Mouse (Mus musculus): ENCODE results near the gene Tll2.

Gene Tll2

DNA sequence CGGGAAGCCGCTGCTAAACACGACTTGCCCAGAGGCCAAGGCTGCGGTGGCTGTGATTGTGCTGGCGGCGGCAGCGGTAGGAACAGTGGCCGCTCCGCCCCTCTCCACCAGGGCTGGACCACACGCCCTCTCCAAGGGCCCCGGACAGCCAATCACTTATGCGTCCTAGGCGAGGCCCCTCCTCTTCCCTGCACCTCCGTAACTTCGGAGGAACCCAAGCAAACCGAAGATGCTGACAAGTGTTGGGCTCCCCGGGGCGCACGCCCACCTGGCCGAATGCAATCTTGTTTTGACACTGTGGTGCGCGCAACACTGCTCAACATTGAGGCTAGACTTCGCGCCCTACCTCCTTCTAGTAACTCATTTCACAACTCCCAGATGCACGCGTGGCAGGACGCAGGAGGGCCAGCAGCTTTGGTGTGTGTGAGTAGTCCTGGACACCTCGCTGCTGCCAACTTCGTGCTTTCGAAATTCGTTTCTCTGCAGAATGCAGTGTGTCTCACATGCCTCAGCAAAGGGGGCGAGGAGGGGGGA is at the start of gene Tll2:
Gene Tll2 (minus strand): TSS at position 25 of the 534 bp plus-strand sequence.
- DNase-seq (ENCODE audit: low spot score in 2 of 2), result peak in 1 of 2 experiments; percentile 33

DNA sequence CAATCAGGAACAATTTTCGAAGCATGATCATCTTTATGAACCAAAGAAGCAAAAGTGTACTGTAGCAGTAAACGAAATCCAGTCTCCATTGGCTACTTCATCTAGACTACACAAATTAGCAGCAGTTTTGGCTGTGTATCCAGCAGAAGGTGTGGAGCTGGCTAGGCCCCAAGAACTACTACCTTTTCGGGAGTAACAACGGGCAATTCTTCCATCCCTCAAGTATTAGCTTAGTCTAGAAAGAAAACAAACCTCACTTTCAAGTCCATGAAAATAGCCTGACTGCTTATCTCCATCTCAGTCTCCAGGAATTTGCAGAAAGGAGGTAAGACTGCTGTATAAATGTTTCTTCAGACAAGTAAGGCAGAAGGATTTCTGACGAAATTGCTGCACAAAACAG is 47.9 kb upstream of the Tll2 start:
- no peak for DNase-seq (ENCODE audit: low spot score in 2 of 2)

DNA sequence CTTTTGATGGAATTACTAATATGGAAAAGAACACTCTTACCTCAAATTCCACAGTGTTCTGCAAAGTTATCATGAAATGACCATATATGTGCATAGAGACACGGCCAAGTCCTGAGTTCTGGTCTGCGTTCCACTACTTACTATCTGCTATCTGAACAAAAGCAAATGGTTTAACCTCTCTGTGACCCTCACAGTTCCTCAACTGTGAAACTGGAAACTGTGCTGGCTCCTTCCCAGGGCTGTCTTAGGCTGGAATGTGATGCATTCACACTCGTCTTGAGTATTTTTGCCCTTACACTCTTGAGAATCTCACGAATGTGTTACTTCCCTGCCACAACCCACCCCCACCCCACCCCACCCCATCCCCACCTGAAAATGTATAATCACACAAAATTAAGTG is 42.3 kb upstream of the Tll2 start:
- DNase-seq (ENCODE audit: low spot score in 2 of 2), result no peak

DNA sequence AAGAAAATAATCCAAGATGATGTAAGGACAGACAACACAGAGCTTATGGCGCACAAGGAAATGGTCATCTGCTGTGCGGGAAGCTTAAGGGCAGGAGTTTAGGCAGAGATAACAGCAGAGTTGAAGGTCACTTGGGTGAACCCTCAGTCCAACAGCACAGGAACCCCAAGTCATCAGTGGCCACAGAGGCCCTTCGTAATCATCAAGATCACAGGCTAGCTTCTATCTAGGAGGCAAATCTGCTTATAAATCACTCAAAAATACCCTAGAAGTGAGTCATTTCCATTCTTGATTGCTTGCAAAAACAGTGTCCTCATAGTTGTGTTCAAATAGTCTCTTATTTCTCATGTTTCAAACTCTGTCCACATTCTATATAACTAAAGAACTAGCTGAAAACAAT is 41.6 kb upstream of the Tll2 start:
- no peak for DNase-seq (ENCODE audit: low spot score in 2 of 2)

DNA sequence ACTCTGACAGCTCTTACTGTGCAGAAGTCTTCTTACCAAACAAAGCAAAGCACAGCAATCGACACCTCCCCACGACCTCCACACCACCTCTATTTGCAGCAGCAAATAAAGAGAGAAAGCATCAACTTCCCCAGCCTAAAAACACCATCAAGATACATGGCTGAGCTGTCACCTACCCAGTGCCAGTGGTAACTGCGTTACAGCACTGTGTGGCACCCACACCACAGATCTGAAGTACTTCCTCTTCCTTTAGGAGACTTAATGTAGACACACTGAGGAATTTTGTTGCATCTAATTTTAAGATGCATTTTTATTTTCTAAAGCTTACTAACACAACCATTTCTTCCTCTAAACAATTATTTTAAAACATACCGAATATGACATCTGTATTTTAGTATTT is 39.6 kb upstream of the Tll2 start:
- DNase-seq (ENCODE audit: low spot score in 2 of 2), result no peak

DNA sequence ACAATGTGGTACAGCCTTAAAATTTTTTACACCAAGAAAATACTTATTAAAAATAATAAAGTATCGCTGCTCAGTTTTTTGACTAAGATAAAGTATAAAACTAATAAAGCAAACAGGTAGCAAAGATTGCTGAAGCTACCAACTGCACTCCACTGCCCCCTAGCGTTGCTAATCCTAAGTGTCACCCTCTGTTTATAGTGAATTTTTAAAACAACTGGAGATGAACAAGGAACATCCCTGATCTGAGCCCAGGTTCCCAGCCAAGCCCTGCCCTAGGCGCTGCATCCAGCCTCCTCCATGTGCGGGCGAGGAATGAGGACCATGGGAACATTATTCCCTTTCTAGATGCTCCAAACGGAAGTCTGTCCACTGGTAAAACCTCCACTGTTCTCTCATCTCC is 37.9 kb upstream of the Tll2 start:
- no peak for DNase-seq (ENCODE audit: low spot score in 2 of 2)

DNA sequence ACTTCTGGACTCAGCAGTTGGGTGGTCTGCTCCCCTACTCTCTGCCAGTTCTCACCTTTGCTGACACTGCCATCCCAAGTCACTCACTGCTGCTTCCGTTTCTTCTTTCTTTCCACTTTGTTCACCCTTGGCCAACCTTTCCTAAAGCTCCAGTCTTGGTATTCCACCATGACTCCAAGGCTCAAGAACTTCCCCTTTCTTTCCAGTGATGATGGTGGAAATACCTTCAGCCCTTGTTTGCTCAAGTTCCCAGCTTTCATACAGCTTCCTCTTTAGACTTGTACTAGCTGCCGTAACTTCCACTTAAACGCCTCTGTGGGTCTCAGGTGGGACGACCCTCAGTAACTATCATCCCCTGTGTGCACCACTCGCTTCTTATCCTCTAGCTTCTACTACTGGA is 35.4 kb upstream of the Tll2 start:
- no peak for DNase-seq (ENCODE audit: low spot score in 2 of 2)

DNA sequence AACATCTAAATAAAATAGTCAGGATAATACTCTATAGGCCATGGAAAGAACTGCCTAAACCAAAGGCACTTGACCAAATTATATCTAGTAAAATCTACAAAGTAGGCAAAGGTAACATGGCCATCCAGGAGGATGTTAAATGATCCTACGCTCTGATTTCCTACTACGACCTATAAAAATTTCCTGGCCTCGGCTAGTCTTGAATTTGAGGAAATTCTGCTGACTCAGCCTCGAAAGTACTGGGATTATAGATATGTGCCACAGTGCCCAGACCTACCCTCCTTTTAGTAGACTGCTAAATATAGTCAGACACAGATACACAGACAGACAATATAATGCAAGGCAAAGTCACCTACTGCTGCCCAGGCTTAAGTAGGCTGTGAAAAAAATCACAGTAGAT is 27.1 kb upstream of the Tll2 start:
- no peak for DNase-seq (ENCODE audit: low spot score in 2 of 2)

DNA sequence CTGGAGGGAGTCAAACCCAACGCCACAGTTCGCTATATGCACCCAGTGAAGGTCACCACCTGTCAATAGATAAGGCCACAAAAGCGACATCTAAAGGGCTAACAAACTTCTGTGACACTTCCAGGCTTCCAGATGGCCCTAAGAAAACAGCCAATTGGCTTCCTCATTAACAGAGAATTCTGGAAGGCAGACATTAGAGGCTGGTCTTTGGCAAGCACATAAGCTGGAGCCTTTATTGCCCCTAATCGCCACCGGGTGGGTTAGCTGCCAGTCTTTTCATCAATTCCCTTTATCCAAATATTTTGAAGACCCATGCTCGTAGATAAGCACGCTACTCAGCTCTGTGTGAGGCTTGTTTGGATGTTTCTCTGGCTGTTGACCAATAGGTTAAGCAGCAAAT is 1.7 kb upstream of the Tll2 start:
- DNase-seq (ENCODE audit: low spot score in 2 of 2), result no peak

DNA sequence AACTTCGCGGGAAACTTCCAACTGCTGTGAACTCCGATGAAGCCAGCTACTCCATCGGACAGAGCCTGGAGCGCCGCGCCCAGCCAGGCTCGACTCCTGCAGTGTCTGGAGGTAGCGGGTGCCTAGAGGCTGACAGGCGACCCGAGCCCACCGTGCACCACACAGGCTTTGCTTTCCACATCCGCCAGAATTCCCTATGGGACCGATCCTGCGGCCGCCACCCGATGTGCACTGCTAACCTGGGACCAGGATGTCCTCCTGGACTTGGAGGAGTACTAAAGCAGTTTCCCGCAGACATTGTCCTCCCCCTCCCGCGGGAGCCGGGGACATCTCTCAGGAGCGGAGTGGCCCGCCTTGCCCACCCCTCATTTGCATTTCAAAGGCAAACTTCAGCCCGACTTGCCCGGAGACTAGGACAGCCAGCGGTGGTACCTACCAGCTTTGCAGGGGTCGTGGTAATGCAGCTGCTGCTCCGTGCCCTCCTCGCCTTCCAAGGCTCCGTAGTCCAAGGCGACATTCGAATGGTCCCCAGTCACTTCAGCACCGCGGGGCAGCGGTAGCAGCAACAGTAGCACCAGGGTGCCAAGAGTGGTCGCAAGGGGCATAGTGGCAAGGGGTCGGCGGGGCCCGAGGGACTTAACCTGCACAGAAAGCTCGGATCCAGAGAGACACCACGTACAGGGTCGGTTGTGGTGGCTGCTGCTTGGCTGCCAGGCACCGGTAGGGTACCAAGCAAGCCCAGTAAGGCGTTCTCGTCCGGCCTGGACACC is 409 bp downstream of the Tll2 start:
- DNase-seq (ENCODE audit: low spot score in 2 of 2), result no peak

DNA sequence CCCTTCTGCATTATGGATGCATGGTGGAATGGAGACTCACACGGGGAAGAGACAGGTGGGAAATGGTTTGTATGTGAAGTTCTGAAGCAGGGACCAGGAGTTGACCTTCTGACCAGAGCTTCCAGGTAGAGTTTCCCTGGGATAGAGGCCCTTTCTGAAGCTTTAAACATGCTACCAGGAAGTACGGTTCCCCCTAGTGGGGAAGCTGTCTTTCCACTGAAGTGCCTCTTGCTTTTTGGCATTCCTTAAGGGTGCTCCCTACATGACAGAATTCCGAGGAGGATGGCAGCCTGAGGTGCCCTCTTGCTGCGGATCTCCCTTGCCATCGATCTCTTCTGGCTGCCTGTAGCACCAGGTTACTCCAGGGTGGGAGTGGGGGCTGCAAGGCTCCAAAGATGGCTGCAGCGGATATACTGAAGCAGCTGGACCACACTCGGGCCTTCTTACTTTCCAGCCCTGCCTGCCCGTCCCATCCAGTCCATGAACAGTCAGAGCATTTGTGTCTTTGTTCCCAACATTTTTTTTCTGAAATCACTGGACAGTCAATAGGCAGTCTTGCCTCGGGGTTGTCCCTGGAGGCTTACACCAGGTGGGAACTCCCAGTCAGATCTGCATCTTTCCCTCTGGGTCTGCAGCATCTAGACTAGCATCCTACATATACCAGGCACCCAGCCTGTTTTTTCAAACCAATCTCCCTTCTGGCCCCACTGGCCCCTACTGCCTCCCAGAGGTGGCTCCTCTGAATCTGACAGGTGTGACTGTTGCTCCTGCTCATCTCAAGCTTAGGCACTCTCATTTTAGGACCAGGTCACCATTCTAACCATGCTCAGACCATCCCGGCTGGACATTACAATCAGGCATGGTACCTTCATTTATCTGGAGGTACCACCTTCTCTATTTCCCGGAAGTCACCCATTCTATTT is 2.2 kb downstream of the Tll2 start:
- DNase-seq (ENCODE audit: low spot score in 2 of 2), result no peak

DNA sequence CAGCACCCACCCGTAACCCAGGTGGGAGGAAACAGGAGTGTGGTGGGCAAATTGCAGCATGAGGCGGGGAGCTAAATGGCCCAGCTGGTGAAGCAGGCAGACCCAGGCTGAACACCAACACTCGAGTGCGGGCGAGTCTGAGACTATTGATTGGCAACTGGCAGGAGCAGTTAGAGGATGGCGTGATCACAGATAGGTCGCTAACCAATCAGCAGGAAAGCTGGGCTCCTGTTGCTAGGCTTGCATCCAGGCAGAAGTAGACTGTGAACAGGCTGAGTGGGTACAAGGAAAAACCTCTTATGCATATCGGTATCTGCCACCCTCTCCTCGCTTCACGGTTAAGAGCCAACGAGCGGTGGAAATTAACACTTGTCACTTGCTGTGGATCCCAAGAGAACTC is 9.0 kb downstream of the Tll2 start:
- DNase-seq (ENCODE audit: low spot score in 2 of 2), result no peak

DNA sequence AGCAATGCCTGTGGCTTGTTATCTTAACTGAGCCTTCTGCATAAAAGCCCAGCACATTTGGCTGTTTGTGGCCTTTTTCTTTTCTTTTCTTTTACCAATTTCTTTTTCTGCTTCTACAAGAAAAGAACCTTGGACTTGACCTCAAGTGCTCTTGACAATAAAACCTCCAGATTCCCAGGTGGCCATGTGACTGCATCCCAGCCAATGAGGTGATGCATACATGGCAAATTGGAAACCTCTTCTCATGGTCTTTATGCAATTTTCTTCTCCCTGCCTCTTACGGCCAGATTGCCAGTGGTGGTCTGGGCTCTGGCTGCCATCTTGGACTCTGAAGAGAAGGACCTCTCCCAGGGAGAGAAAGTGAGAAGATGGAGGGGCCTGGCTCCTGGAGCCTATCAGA is 13.3 kb downstream of the Tll2 start:
- DNase-seq (ENCODE audit: low spot score in 2 of 2), result no peak

DNA sequence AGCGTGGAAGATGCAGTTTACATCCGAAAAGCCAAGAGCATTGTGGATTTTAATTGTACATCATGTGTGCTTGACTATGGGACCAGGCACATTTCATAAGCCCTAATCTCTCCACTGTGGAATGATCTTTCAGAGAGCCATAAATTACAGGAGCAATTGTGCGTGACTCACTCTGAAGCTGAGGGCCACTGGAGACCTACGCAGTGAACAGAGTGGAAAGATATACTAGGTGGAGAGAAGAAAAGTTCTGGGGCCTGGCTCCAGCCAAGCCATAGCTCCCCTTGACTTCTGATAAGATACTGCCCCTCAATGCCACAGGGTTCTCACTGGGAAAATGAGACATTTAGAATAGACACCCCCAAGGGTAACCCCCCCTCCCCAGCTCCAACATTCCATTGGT is 13.7 kb downstream of the Tll2 start:
- DNase-seq (ENCODE audit: low spot score in 2 of 2), result no peak

DNA sequence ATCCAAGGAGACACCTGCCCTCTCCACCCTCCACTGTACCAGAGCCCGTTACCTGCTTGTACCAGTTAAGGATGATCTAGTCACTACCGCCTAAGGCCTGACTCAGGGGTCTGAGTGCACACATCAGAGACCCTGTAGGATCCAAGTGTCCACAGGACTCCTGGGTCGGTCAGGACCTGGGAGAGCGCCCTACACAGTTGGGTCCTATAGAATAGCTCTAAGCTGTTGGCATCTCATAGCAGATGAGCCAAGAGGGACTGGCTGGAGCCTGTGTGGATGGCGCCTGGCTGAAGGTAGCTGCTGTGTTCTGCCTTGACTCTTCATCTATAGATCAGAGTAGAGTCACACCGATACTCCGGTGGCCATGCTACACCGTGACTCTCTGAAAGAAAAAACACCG is 14.9 kb downstream of the Tll2 start:
- no peak for DNase-seq (ENCODE audit: low spot score in 2 of 2)

DNA sequence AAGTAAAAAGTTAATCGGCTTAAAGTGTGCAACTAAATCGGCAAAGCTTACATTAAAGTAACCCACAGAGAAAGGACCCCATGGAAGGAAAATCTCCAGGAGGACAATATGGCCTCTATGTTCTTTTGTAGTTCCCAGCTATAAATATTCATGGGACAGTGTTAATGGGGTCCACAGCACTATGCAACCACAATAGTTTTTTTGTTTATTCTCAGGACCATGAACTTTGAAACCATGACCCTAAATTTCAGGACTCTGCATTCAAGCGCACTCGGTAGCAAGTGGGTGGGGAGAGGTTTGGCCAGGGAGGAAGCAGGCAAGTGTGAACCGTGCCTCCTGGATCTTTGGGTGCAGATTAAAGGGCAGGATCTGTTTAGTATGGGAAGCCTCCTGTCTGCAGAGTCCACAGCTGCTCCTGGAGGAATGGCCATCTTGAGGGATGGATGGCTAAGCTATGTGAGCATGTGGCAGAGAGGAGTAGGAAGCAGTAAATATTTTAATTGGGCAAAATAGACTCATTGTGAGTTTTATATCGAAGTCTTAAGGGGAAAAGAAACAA is 15.7 kb downstream of the Tll2 start:
- no peak for DNase-seq (ENCODE audit: low spot score in 2 of 2)

DNA sequence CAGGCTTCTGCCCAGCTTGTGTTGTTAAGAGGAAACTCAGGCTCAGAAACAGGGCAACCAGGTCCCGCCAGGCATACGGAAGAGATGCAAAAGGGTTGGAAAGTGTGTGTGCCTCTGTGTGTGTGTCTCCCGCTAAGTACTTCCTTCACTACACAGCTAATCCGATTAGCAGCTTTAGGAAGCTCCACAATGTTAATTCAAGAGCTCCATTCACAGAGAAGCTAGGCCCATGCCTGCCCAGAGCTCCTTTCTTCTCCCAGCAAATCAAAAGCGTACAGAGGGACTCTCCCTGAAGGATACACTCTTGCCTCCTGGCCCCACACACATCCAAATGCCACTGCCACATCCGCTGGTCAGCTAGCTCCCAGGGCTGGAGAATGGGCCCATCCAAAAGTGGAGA is 29.3 kb downstream of the Tll2 start:
- DNase-seq (ENCODE audit: low spot score in 2 of 2), result no peak

DNA sequence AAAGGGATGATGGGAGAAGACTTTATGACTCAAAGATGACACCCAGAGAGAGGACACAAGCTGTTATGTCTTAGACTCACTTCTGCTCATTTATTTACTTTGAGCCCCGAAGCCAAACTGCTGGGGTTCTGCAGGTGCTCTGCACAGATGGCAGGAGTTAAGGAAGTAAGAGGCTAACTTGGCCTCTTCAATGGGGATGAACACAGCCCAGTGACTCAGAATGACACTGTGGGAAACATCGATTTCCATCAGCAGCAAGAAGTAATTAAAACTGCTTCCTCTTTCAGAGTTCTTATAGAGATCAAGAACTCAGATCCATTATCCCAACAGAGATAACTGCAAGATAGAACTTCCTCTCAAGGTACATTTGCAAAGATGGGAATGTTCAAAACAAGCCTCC is 29.8 kb downstream of the Tll2 start:
- no peak for DNase-seq (ENCODE audit: low spot score in 2 of 2)

DNA sequence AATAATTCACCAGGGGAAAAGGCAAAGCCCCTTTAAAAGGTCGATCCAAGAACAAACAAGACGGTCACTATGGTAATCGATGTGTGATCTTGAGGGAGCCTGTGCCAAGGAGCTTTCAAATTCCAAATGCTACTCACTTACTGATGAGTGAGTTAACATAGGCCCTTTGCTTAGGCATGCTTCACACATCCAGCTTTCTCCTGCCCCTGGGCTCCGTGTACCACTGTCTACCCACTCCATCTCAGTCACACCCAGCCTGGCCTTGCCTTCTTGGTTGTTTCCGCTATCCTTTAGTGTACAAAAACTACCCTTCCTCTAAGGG is 40.8 kb downstream of the Tll2 start:
- DNase-seq (ENCODE audit: low spot score in 2 of 2), result no peak

DNA sequence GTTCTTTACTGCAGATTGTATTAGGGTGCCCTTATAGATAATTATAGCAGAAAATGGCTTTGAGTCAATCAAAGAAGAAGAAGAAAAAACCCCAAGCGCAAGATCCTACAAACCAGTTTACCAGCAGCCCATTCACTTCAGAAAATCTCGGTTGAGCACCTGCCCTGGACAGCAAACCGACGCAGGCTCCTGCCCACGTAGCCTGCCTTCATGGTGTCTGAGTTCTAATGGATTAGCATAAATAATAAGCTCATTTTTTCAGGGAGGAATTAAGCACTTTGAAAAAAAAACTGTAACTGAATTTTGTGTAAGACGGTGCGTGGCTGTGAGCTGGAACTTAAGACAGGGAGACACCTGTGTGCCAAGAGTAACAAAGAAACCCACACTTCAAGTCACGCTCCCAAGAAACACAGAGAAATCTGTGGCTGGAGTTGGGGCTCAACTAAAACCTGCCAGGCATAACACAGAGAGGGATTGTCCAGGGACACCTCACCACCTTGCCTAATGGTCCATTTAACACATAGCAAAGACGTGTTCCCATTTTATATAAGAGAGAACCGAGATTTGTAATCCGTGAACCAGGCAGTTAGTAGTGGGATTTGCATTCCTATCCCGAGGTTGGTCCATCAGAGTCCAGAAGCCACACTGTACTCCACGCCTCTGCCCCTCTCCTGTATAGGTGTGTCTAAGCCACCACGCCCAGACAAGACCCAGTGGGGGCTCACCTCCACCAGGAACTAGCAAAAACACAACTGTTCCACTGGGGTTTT is 41.3 kb downstream of the Tll2 start:
- no peak for DNase-seq (ENCODE audit: low spot score in 2 of 2)

DNA sequence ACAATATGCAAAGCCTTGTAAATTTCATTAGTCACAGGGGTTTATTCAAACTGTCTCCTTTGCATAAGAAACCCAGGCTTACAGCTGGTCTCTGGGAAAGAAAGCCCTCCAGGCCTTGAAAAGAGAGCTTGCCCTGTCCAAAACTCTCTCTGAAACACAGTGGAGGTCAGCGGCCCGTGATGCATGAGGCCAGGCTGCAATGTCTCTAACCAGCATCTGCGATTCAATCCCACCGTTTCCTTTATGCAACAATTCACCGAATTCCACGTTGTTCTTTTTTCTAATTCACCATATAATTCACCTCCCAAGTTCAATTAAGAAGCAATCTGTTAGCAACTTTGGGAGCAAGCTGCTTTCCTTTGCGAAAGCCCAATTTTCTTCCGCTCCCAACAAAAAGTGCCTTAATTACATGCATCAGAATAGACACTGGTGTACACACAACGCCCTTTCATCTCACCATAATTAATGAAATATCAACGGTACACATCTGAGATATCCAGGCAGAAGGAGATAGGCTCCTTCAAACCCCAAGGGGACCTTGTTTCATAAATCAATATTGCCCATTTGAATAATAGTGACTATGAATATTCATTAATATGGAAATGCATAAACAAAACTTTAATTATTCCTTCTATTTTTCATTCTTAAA is 42.1 kb downstream of the Tll2 start:
- DNase-seq (ENCODE audit: low spot score in 2 of 2), result no peak
